Mouse (Mus musculus) inflammation-experienced regulatory T-cells, adult 6 months (primary cell): Measurements from ENCODE around the gene Mtcl1. TPM values are rescaled to one million over a fixed set of nuclear protein-coding genes. Genes with fewer than 3 reads are reported as not detected.
"Not testable (repeated sequence)": the region's sequence is repeated elsewhere in the genome, so short reads cannot be mapped to it uniquely, and the experiment has no call there.

ENCODE experiments used
- ATAC-seq: one replicate; pipeline ENCODE4 v1.8.0; 2017
- polyA plus RNA-seq, 3 experiments: library from polyadenylated mRNA; unstranded; fragments of 100-300 nt; shearing (Covaris generic); gene quantifications; one replicate each; pipeline ENCODE4 v1.2.1; 2017

Mtcl1 gene
- polyA plus RNA-seq, 3 experiments from 2014 or later = 0.39 TPM; not detected in 2

GRCm38 (mm10) chr17:66447007-66447312 lies 2.6 kb downstream of the Mtcl1 start:
- ATAC-seq = no peak

DNA sequence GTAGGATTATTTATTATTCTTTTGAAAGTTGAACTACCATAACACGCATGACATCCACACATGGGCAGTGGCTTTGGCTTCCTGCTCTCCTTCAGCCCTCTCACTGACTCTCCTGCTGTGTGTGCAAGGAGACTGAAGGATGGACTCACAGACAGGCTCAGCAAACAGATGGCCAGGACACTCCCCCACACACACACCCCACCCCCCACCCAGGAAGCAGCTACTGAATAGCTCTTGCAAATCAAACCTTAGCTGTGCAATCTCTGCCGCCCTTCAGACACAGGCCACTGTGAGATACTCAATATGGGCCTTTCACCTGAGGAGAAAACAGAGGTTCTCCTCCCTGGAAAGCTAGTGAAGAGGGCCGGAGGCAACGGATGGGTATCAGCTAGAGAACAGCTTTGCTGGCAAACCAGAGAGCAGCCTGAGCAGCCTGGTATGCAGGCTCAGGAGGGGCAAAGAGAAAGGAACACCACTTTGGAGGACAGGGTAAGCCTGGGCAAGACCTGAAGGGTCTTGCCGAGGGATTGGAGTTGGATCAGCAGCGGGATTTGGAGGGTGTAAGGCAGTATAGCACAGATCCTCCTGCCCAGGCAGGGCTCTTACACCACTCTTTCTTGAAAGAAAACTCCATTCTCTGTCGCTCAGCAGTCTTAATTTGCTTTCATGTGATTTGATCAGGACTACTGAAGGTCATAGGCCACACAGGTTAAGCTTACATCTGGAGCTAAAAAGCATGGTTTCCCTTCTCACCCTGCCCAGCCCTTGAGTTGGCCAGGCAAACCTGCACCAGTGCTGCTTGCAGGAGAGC lies 3.1 kb downstream of the Mtcl1 start:
- ATAC-seq = no peak

DNA sequence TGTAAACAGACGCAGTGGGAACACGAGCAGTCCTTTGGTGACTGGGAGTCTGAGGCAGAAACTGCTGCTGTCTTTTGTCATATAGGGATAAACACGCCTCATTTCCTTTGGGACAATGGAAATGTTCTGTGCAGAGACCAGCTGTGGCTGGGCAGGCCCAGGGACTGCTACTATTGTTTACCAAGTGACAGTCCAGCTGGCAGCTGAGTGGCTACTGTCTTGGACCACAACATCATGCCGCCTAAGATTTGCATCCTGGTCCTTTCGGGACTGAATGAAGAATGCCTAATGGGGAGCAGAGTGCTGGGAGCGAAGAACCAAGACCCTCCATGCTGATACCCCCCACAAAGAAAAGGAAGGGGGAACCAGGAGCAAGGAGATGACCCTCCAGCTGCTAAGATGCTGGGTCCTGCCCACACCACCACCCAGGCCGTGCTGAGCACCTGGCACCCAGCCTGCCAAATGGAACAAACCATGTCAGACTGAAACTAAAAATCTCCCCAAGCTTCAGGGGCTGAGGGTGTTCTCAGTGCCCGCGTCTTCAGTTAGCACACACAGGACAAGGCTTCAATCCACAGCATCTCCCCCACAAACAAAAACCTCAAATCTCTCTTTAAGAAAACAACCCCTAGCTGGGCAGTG lies 5.4 kb downstream of the Mtcl1 start:
- no peak for ATAC-seq

DNA sequence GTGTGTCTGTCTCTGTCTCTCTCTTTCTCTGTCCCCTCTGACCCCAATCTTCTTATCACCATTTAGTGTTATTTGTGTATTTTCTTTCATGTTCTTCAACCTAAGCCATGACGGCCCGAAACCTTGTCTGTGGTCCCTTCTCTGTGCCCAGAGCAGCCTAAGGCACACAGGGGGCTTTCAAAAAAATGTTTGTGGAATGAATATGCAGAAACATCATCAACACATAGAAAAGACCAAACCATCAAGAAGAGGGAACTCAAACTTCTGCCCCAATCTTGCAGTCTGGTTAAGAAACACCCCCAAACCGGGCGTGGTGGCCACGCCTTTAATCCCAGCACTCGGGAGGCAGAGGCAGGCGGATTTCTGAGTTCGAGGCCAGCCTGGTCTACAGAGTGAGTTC lies 9.7 kb downstream of the Mtcl1 start:
- ATAC-seq = no peak

- no peak for ATAC-seq
These were observed 10.3 kb downstream of the Mtcl1 start for GRCm38 (mm10) chr17:66439051-66439753.

GRCm38 (mm10) chr17:66438137-66438536 lies 11.4 kb downstream of the Mtcl1 start:
- no peak for ATAC-seq

GRCm38 (mm10) chr17:66436811-66437210 lies 12.7 kb downstream of the Mtcl1 start:
- no peak for ATAC-seq

GRCm38 (mm10) chr17:66435982-66436381 lies 13.6 kb downstream of the Mtcl1 start:
- ATAC-seq = no peak

DNA sequence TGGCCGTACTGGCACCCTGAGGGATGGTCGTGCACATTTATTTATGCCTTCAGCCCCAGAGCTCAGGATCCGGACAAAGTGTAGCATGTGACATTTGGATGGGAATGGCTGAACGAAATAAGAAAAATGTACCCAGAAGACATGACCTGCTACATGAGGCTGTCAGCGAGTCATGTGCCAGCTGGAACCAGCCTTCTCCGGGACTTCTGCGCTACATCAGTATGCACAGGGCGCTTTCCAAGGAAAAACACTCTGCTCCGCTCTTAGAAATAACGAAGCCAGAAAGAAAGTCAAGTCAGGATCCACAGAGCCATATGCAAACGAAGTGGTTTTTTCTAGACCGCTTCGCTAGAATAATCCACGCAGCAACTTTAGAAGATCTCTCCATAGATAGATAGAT lies 14.5 kb downstream of the Mtcl1 start:
- ATAC-seq = no peak

DNA sequence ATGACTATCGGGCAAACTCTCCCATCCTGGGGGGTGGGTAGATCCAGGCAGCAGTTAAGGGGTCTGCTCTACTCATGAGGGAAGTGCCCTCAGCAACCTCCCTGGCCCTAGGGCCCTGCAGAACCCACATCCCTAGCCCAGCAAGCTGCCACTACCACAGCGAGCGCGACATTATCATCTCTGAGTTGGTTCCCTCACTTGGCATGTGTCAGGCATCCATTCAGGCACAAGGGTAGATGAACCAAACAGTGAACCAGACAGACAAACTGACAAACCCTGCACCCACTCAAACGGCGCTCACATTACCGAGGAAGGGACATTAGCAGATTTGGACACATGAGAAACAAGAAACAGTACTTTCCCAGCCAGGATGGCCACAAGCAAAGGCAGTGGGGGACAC lies 15.0 kb downstream of the Mtcl1 start:
- no peak for ATAC-seq

DNA sequence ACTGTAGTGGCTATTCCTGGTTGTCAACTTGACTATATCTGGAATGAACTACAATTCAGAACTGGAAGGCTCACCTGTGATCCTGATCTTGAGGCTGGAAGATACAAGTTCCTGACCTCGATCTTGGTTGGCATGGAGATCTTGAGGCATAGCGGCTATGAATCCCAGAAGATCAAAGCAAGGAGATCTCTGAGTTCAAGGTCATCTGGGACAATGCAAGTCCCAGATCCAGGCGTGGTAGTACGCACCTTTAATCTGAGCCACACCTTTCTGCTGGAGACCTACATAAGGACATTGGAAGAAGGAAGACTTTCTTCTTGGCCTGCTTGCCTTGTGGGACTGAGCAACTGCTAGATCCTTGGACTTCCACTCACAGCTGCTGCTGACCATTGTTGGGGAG lies 24.9 kb downstream of the Mtcl1 start:
- ATAC-seq = not testable (repeated sequence)

GRCm38 (mm10) chr17:66419421-66419820 lies 30.1 kb downstream of the Mtcl1 start:
- ATAC-seq = no peak

- no peak for ATAC-seq
These were observed 31.8 kb downstream of the Mtcl1 start for GRCm38 (mm10) chr17:66417748-66418147.

DNA sequence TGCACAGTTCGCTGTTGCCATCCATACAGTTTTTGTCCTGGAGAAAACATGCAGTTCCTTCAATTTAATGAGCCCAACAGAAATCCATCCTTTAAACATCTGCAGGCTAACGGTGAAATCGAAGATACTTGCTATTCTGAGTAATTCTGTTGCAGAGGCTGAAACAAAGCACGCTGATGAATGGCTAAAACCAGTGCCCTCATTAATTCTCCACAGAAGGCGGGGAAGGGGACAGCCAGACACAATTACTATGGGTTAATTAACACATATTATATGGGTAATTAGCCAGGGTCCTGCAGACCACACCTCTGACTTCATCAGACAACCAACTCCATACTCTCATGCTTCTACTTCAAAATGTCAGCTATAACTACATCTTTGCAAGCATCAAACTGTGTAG lies 32.2 kb downstream of the Mtcl1 start:
- ATAC-seq = no peak

DNA sequence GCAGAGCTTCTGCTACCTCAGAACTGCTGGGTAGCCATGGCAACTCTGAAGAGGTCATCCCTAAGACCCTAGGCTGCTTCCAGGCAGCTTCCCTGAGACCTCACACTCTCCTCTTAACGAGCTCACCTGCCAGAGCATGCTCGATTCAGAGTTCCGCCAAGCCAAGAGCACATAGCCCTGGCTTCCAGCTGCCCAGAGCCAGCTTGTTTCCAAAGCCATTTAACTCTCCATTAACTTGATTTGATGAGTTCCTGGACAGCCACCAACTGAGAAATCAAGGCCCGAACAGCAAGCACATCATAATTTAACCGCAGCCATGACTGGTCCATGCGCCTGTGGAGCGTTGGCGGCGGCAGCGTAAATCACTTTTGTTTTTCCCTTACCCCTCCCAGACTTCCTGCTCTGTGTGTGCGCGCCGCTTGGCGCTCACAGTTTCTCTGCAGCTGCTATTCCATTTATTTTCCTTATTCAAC lies 32.7 kb downstream of the Mtcl1 start:
- no peak for ATAC-seq

- no peak for ATAC-seq
These were observed 33.1 kb downstream of the Mtcl1 start for GRCm38 (mm10) chr17:66416436-66416835.

DNA sequence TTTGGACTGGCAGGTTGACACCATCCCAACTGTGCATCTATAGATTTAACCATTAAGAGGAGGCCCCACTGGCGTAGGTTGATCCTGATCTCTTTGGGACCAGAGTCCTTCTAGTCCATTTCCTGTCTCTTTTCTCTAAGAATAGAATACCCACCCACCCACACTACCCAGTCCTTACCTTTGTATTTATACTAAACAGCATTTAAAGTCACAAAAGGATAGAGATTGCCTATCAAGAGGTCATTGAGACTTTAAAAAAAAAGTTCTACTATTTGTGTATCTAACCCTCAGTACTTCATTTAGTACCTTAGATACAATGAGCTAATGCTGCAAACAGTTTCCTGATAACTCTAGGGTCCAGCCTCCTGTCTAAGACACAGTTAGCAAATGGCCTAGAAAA lies 35.2 kb downstream of the Mtcl1 start:
- no peak for ATAC-seq

DNA sequence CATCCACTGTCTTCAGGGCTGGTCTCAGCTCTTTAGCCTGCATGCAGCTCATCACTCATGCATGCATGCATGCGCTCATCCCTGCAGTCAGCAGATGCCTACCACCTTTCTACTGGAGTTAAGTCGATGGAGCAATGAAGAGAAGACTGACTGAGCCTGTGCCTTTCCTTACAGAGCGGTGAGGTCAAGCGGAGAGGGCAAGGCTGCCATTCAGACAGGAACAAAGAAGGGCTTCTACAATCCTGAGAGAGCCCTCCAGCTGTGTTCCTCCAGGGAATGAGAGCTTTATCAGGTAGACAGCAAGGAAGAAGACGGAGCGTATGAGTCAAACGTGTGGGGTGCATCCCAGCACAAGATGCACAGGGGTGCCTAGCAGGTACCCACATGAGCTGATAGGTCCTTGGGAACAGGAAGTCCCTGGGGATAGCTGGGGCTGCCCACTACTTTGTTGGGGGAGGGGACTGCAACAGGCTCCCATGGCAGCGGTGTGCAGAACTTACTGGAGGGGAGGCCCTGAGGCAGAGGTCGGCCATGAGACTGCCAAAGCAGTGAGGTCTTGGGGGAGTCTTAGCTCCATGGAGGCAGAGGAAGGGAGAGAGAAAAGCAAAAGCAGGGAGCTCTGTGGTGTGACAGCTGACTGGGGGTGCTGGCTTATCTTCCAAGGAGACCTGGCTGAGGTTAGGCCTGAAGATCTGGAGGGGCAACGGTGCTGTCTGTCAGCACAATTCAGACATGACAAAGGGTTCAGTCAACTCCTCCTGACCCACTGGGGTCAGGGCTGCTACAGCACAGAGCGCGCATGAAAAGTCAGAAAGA lies 37.2 kb downstream of the Mtcl1 start:
- no peak for ATAC-seq

- no peak for ATAC-seq
These were observed 38.6 kb downstream of the Mtcl1 start for GRCm38 (mm10) chr17:66410884-66411426.

GRCm38 (mm10) chr17:66409070-66409605 lies 40.4 kb downstream of the Mtcl1 start:
- no peak for ATAC-seq

- no peak for ATAC-seq
These were observed 41.1 kb downstream of the Mtcl1 start for GRCm38 (mm10) chr17:66408400-66408799.

DNA sequence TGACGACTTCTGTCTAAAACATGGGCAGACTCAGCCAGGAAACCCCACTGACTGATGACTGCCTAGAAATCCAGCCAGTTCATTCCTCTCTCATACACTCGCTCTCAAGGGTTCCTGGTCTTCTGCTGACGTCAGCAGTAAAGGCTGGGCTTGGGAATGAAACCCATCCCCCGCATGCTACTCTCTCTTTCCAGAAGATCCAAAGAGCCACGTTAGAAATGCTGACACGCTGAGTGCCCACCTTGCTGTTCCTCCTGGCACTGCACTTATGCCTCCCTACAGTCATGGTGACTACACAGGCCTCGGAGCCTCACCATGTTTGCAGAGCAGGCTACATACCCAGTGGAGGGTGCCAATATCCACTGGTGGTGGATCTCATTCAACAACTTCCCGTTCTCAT lies 41.7 kb downstream of the Mtcl1 start:
- ATAC-seq = no peak
